Mouse (Mus musculus) left cerebral cortex, adult 18-20 months (tissue): Measurements from ENCODE around the gene Zbtb1. TPM values are rescaled to one million over a fixed set of nuclear protein-coding genes. Genes with fewer than 3 reads are reported as not detected.

Experiments
- DNase-seq, 2 experiments: peaks; one replicate each; pipeline ENCODE4 v3.0.0; 2021 to 2022; ENCODE audit warnings: low spot score in 2 of 2, mixed read lengths in 1 of 2
- total RNA-seq, 2 experiments: library from RNA; stranded (reverse); gene quantifications; 2 replicates each; pipeline ENCODE4 v1.2.3; 2021

The Zbtb1 gene
- total RNA-seq, 2 experiments from 2014 or later = 5.6 to 6.1 TPM

DNA sequence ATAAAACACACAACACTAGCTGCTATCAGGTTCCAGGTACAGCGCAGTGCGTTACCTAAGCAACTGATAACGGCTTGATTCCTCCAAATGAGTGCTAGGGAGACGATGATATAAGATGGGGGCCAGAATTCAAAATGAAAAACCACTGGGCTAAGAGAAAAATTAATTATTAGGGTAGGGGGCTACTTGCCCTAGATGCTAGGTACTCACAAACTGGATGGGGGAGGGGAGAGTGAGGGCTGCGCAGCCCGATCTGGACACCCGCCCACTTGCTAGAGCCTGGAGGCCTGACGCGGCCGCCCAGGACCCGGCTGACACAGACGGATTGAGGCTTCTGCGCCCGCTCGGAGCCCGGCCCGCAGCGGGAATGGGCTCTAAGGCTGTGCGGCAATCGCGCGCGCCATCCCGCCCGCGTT, 1.3 kb upstream of the Zbtb1 start:
- DNase-seq = no peak

DNA sequence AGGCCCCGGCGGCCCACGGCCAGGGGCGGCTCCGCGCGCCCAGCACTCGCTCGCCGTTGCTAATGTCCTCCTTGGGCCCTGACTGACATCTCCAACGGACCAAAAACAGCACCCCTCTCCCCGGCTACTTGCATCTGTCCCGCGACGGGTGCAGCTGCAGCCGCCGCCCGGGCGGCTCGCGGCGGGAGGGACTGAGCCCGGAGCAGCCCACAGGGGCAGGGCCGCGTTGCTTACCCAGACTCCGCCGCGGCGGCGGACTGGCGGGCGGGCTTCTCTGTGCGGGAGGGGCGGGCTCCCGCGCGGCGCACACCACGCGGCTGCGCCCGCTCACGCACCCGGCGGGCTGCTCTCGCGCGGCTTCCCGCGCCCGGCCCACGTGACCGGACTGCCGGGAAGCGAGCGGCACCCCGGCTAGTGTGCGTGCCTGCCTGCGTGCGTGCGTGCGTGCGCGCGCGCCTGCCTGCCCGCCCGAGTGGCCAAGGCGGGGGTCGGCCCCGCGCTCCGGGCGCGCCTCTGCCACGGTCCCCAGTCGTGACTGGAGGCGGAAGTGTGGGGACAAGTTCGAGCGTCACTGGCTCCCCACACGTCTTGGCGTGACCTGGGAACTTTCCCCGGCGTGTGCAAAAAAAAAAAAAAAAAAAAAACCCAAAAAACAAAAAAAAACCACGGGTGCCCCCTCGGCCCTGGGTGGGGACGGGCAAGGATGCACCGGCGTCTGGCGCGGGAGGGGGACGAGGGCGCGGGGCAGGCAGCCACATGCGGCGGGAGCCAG, 674 bp upstream of the Zbtb1 start, which contains the start of gene Zbtb25:
Gene Zbtb25, minus strand, starts transcription at position 397 of the 772 bp plus-strand sequence.
- peak; percentile 81 to 93 for DNase-seq

DNA sequence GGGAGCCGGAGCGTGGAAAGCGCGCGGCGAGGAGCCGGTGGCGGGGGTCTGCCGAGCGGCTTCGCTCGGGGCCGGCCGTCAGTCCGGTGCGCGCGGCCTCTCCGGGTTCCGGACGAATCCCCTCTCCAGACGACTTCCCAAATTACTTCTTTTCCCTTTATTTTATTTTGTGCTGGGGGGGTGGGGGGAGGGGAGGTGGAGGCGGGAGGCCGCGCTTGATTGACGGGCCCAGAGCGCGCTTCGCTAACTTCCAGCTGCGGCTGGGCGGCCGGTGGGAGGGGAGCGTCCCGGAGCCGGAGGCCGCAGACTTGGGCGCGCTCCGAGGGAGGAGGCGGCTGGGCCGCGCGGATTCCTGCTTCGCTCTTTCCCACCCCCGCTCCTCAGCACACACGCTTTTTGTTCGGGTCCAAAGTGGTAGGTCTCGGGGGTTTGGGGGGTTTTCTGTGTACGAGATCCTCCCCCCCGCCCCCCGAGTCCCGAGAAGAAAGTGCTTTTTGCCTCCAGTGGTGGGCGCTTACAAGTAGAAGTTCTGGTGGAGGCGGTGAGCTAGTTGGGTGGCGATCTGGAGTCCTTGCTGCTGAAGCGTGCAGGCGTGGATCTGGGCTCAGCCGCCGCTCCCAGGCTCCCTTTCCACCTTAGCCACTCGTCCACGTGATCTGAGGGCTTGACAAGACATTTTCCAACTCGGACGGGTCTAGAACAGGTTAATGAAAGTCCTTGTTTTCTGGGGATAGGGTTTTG, 935 bp downstream of the Zbtb1 start:
- peak; percentile 45 to 73 for DNase-seq

DNA sequence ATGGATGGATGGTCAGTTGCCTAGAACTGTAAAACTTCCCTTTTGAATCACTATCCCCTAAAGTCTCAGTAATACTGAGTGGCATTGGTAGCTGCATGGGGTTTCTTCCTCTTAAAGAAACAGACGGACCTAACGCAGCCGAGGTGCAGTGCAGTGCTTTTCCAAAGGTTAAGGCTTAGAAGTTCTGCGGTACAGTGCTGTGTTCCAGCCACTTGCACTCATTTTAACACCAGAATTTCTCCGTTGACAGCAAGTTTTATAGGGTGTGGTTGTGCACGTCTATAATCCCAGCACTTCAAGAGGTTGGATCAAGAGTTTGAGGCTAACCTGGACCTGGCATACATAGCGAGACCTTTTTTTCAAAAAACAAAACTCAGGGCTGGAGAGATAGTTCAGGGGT, 2.0 kb downstream of the Zbtb1 start:
- DNase-seq = no peak

DNA sequence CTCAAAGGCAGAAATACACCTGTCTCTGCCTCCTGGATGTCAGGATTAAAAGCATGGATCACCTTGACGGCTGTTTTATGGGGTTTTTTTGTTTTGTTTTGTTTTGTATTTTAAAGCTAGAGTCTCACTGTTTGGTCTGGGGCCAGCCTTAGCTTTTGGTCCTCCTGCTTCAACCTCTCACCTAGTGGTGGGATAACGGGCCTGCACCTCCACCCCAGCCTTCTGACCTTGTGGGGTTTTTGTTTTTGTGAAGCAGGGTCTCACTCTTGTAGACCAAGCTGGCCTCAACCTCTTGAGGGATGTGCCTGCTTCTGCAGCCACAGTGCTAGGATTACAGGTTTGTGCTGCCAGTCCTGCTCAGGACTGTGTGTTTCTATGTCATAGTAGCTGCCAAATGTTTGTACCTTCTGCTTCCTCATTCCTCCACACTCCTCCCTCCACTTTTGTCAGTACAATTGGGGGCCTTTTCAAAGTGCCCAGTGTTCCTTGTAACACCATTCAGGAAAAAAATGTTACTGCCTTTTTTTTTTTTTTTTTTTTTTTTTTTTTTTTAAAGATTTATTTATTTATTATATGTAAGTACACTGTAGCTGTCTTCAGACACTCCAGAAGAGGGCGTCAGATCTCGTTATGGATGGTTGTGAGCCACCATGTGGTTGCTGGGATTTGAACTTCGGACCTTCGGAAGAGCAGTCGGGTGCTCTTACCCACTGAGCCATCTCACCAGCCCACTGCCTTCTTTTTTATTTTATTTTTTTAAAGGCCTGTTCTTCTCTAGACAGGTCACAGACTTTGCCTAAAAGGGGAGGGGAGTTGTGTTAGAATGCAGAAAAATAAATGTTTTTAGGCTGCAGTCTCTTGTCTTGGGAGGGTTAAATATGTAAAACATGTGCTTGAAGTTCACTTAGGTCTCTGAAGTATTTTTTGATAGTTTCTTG, 3.1 kb downstream of the Zbtb1 start:
- no peak for DNase-seq

DNA sequence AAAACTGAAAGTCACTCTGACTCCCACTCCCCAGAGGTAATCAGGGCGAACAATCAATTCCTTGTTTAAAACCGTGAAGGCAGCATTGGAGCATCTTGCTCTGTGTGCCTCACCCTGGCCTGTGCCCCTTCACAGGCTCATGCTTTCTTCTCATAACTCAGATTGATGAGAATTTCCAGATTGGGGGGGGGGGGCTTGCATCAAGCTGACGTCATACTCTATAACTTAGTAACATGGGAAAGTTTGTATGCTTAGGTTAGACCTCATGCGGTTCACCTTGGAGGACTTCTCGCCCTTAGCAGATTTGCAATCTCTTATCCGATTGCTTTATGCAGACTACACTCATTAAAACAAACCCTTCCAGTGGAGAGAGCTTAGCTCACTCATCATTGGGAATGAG, 3.9 kb downstream of the Zbtb1 start:
- no peak for DNase-seq

DNA sequence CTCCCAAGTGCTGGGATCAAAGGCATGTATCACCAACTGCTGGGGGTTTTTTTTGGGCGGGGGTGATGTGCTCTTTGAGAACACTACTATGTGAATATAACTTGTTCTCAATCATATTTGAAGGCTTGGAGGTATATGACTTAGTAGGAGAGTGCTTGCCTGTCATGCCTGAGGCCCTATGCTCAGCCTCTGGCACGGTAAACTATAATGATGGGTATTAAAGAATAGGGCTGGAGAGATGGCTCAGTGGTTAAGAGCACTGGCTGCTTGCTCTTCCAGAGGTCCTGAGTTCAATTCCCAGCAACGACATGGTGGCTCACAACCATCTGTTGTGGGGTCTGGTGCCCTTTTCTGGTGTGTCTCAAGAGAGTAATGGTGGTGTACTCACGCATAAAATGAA, 4.8 kb downstream of the Zbtb1 start:
- no peak for DNase-seq

DNA sequence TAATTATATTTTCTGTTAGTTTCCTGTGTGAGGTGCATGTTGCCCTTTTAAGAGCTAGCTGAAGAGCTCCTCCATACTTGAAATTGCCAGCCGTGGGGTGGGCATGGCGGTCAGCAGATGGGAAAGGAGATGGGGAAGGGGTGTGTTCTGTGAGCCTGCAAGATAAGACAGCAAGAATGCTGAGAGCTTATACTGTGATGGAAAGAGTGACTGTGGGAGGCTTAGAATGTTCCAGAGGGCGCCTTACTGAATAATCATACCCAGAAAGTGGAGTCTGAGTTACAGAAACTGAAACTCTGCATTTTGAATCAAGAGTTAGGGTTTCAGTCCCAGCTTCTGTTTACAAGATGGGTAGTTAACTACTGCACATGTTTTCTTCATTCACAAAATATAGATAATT, 5.4 kb downstream of the Zbtb1 start:
- no peak for DNase-seq

DNA sequence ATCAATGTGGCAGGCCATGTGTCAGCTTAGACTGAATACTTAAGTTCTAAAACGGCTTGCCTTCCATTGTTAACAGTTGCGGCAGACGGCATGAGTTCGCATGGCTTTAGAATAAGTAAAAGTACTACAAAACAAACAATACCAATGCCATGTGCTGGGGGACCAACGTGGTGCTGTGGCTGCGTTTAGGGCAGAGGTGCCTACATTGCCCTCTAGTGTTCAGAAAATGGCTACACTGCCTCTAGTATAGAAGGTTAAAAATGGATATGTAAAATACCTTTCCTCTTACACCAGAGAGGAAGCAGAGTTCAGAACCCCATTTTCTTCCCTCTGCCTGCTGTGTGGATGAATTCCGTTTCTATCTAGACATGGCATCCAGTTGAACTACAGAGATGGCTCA, 6.6 kb downstream of the Zbtb1 start:
- no peak for DNase-seq

DNA sequence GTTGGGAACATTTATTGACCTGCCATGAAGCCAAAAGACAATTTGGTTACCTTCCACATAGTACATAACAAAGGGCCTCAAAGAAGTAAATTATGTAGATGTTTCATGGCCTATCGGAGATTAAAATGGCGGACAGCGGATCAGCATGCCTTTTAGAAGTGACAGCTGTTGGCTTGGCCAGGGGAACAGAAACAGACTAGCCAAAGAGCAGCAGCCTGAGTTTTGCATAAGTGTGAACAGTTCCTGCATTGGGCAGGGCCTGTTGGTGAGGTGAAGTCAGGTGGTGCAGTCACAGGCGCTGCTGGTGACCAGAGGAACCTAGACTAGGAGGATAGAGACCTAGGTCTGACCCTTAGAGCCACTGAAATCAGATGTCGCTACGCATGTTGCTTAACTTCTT, 7.0 kb downstream of the Zbtb1 start:
- DNase-seq = no peak

DNA sequence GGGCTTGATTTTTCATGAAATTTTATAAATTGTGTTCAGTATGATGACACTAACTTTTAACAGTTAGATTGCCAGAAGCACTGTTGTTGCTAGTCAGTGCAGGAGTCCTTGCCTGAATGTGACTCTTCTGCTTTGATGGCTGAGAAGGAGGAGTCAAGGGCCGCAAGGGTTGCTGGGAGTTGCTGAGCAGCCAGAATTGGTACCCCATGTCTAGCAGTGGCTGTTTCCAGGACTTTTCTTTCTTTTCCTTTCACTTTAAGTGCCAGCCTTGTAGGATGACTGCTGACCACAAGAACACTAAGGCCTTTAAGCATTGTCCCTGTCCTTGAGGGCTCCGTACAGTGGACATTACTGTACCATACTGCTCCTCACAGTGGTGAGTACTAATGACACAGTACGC, 7.7 kb downstream of the Zbtb1 start:
- DNase-seq = no peak

DNA sequence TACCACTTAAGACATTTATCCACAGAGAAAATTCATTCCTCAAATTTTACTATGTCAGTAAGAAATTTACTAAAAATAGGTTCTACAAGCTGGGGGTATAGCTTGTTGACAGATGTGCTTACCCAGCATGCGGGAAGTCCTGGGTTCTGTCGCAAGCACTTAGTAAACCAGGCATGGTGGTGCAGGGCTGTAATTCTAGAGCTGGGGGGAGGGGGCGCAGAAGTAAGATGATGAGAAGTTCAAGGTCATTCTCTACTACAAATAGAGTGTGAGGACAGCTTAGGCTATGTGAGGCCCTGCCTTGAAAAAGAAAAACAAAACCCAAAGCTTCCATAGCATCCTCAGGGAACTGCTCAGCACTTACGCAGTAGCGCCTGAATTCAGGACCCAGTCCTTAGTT, 8.5 kb downstream of the Zbtb1 start:
- no peak for DNase-seq

DNA sequence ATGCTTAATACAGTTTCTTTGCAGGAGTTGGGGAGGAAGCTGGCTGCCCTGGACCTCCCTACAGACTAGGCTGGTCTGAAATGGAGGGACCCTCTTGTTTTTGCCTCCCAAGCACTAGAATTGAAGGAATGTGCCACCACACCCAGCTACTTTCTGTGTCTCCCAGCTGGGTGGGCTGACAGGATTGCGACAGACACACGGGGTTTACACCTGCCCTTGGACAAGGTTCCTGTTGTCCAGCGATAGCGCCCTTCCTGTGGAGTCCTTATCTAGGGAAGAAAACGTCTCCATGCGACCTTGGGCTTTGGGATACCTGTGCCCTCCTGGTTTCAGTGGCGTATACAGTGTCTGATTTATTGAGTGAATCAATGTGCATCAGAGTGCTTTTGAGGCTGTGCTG, 10.1 kb downstream of the Zbtb1 start:
- no peak for DNase-seq

DNA sequence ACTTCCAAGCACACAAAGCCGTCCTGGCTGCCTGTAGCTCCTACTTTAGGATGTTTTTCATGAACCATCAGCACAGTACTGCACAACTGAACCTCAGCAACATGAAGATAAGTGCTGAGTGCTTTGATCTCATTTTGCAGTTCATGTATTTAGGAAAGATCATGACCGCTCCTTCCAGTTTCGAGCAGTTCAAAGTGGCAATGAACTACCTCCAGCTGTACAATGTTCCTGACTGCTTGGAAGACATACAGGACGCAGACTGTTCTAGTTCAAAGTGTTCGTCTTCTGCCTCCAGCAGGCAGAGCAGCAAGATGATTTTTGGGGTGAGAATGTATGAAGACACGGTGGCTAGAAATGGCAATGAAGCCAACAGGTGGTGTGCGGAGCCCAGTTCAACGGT, 15.3 kb downstream of the Zbtb1 start:
- no peak for DNase-seq

DNA sequence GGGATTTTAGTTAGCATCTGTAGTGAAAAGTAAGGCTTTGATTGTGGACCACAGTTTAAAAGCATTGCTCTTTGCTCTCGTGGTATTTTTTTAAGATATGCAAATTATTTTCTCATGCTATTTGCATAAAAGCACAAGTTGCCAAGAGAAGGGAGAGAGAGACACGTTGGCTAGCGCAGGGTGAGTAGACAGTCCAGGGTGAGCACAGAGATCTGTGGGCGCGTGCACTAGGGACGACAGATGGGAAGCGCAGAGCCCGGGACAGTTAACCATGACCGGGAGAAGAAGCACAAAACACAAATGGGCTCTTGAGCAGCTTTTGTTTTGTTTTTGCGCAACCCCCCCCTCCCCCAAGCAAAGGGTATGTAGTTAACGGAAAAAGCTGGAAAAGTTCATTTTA, 18.7 kb downstream of the Zbtb1 start:
- DNase-seq = no peak

DNA sequence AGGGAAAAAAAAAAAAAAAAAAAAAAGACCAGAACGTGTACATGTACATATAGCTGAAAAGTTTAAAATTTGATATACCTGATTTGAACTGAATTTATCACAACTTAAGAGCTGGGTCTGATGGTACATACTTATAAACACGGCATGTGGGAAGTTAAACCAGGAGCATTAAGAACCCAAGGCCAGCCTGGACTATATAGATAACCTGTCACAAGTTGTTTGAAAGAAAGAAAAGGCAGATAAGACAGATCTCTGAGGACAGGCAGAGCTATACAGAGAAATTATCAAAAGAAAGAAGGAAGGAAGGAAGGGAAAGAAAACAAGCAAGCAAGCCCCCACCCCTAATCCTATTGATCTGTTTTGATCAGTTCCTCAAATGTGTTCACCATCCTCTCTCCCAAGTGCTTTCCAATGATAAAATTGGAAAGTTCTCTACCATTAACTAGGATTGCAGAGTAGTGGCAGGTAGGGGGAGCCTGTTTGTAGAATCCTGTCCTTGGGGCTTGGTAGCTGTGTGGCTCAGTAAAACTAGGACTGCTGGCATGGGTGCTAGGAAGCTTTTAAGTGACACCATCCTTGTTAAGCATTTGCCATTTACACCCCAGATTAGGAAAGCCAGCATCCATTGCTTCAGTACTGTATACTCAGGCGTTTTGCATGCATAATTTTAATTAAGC, 21.7 kb downstream of the Zbtb1 start:
- DNase-seq = no peak

DNA sequence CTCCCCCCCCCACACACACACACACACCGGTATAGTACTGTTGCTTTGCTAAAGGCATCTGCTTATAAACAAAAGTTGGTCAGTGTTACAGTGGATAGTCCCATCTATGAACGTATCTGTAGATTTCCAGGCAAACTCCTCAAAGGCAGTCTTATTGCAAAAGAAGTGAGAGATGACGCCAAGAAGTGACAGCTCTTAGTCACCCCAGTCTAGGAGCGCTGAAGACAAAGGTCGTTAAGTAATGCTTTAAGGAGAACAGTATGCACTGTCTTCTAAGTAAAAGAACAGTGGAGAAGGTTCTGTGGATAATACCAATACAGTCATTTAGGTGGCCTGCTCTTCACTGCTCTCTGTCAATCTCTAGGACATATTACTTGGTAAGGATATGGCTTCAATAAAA, 22.9 kb downstream of the Zbtb1 start:
- DNase-seq = no peak

DNA sequence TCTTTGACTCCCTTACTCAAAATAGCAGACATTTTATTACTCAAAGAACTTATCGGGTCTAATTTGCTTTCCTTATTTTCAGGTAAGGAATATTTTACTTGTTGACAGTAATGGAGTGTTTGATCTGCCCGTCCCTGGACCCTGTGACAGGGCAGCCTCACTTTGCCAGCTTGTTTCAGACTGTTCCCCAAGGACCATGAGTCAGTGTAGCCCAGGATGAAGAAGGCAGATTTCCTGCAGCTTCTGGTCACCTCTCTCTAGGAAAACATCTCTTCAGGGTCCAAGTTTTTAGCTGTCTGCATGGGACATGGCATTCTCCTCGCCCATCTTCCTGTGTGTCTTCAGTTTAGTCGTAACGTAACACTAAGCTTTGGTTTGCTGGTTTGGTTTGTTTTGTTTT, 27.2 kb downstream of the Zbtb1 start:
- DNase-seq = no peak

DNA sequence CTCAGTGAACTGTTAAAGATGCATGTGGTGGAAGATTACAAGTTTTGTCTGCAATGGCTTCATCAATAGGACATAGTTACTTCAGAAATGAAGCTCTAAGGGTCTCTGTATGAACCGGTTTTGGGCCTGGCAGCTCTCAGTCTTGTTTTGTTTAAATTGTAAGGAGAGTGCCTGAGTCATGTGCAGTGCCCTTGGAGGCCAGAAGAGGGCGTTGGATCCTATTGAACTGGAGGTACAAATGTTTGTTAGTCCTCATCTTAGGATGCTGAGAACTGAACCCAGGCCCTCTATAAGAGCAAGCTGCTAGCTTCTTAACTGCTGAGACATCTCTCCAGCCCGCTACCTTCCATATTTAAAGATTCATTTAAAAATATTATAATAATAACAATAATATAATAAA, 31.6 kb downstream of the Zbtb1 start:
- no peak for DNase-seq

DNA sequence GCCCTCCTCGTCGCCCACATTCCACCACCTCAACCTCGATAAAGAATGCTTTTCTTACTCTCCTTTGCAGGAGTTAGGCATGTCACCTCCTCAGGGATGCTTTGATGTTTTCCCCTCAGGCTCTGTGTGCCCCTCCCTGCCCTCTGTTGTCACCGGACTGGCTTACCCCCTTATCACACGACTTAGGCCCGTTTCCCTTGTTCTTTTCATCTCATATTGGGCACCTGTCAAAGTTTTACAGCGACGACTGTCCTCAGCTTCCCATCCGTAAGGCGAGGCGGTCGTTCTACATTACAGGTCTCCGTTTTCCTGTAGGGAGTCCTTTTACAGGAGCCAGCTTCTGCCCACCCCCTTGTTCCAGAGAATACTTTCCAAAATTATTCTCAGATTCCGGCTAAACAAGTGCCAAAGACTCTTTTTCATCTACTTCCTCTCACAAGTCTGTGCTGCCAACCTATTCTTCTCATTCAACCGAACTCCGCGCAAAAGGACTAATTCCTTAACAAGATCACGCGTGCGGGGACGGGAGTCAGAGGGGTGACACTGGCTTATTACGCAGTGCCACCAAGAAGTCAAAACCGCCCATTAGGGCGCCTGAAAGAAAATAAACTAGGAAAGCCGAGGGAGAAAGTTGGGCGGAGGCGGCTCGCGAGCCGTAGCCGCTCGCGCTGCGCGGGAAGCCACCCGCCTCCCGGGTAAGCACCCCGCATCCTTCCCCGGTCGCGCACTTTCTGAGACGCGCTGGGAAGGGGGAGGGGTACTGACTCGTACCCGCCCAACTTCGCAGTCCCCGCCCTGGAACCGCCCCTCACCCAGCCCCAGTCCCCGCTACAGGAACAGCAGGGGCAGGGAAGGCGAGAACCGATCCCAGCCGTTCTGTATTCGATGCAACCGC, 33.2 kb downstream of the Zbtb1 start:
- peak in 1 of 2 experiments; percentile 80 for DNase-seq
